Mouse (Mus musculus) cerebellum, postnatal 25 days (tissue): Measurements from ENCODE around the gene Dlg5.

Source experiments
- DNase-seq, 2 experiments: peaks; one replicate each; pipeline ENCODE4 v3.0.0; 2021; ENCODE audit warnings: mixed read lengths in 2 of 2

The Dlg5 gene

GRCm38 (mm10) chr14:24094656-24095055, 151.1 kb downstream of the Dlg5 start:
- DNase-seq, result no peak

DNA sequence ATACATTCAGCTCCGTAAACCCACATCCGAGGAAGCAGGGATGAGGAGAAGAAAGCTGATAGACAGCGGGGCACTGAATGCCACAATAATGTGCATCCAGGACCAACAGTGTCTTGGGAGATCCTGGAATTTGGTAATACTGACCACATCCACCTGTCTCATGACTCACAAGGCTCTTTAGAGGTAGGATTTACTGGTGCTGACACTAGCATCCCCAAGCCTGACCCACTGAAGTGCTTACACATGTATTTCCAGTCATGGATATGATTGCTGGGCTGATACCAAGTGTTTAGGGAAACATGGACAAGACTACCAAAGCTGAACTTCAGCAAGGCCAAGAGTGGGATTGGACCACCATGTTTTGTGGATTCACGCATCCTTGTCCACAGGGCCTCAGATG, 152.5 kb downstream of the Dlg5 start:
- no peak for DNase-seq

- DNase-seq, result no peak
These were observed 153.3 kb downstream of the Dlg5 start for GRCm38 (mm10) chr14:24092391-24092790.

DNA sequence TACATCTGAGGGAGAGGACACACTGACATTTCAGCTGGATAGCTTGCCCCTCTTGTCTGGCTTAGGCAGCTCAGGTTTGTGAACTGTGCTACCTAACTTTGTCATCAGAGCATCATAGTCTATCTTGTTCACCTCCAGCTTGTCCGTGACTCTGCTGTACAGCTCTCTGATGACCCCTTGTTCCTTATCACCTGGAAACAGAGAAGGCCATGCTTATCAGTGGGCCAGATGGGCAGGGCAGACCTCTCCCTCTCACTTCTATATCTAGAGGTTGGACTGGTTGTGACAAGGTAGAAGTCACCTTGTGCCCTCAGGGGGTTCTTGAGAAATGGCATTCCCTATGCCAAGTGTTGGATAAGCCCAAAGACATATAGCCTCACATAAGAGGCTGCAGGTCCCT, 154.9 kb downstream of the Dlg5 start:
- no peak for DNase-seq

GRCm38 (mm10) chr14:24089181-24089580, 156.5 kb downstream of the Dlg5 start:
- DNase-seq, result no peak

DNA sequence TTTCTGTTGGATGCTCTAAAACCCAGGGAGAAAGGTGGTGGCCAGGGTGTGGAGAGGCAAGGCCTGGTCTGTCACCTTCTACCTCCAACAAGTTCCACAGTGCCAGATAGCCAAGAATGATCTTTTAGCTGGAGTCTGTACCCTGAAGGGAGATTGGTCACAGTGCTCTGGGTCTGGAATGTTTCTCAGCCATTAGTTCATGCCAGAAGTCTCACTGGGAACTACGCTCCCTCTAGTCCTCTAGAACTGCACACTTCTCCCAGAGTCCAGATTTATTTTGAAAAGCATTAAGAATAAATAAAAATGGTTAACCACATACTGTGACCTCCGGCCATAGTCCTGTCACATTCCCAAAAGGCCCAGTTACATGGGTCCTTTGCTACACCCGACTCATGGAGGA, 158.3 kb downstream of the Dlg5 start:
- no peak for DNase-seq

GRCm38 (mm10) chr14:24086481-24086880, 159.2 kb downstream of the Dlg5 start:
- DNase-seq, result no peak
